Mouse (Mus musculus) neural tube, embryonic 14.5 days (tissue): ENCODE data around the gene Gm5861. TPM values are rescaled to one million over a fixed set of nuclear protein-coding genes. Genes with fewer than 3 reads are reported as not detected.
"Not testable (repeated sequence)": the region's sequence is repeated elsewhere in the genome, so short reads cannot be mapped to it uniquely, and the experiment has no call there.

ENCODE experiments used
- ATAC-seq: fragments of 200-750 bp; cut with Nextera tagmentation; 2 replicates; pipeline ENCODE4 v1.8.0; 2017; ENCODE audit warnings: low read depth, mild to moderate bottlenecking, moderate TSS enrichment, moderate library complexity
- H3K27ac ChIP-seq: fragments of 300-500 bp; sonication (generic); 2 replicates; pipeline ENCODE4 v1.5.1; 2014; ENCODE audit warnings: low read depth, mild to moderate bottlenecking, control low read depth, low read length, moderate library complexity, mixed read lengths
- H3K27me3 ChIP-seq: fragments of 300-500 bp; sonication (generic); 2 replicates; pipeline ENCODE4 v1.6.1; 2014; ENCODE audit warnings: low read length; ENCODE audit not compliant: control insufficient read depth, insufficient read depth
- H3K36me3 ChIP-seq: fragments of 300-500 bp; sonication (generic); 2 replicates; pipeline ENCODE4 v1.6.1; 2014; ENCODE audit warnings: low read length, mixed read lengths; ENCODE audit not compliant: control insufficient read depth, insufficient read depth
- H3K4me1 ChIP-seq: fragments of 300-500 bp; sonication (generic); 2 replicates; pipeline ENCODE4 v1.6.1; 2014; ENCODE audit warnings: low read length; ENCODE audit not compliant: control insufficient read depth, insufficient read depth
- H3K4me2 ChIP-seq: fragments of 300-500 bp; sonication (generic); 2 replicates; pipeline ENCODE4 v1.6.1; 2014; ENCODE audit warnings: mild to moderate bottlenecking, low read depth, low read length, control low read depth
- H3K4me3 ChIP-seq: fragments of 300-500 bp; sonication (generic); 2 replicates; pipeline ENCODE4 v1.5.1; 2014; ENCODE audit warnings: low read depth, low read length, control low read depth, mixed read lengths
- H3K9ac ChIP-seq: fragments of 300-500 bp; sonication (generic); replicated peaks from 2 replicates; pipeline ENCODE4 v1.6.1; 2014; ENCODE audit warnings: low read depth, mild to moderate bottlenecking, control low read depth, low read length, mixed read lengths
- H3K9me3 ChIP-seq: fragments of 300-500 bp; sonication (generic); 2 replicates; pipeline ENCODE4 v1.6.1; 2016; ENCODE audit warnings: low read length; ENCODE audit not compliant: control insufficient read depth
- WGBS: fragments of 180-500 bp; shearing (Covaris S2); extraction: QIAGEN DNeasy Blood & Tissue Kit; methylation state at CpG from one replicate; pipeline ENCODE4 v1.1.7; 2014; 5-methylcytosine and 5-hydroxymethylcytosine counted together
- polyA plus RNA-seq: library from polyadenylated mRNA; unstranded; fragments of >200 nt; fragmentation: Nextera tagmentation; extraction: Ambion mirVana; gene quantifications from 2 replicates; pipeline ENCODE4 v1.2.1, GENCODE M21; 2014

Gm5861 gene
- not detected in 2 replicates for polyA plus RNA-seq

DNA sequence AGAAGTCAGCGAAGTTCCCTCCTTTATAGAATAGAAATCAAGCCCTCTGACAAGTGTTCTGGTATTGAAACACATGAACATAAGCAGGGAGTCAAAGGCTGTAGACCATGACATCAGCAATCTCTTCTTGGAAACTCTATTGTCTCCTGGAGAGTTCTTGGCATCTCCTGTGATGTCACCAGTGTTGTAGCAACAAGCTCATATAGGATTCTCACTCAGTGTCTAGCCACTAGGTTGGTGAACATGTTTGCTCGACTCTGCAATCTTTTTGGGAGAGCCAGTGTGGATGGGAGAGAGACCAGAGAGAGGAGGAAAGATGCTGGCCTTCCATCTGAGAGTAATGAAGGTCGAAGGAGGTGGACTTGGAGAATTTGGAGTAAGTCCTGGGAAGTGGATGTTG, at the start of gene Gm5861:
Gene Gm5861 (plus strand): TSS at position 301 of the 400 bp plus-strand sequence.
- H3K4me3 ChIP-seq, H3K27ac ChIP-seq, ATAC-seq, H3K9ac ChIP-seq, H3K9me3 ChIP-seq, H3K4me1 ChIP-seq, H3K27me3 ChIP-seq, H3K36me3 ChIP-seq, H3K4me2 ChIP-seq: not testable (repeated sequence)
- WGBS = 29% methylated on average over 1 of the region's 3 CpGs

DNA sequence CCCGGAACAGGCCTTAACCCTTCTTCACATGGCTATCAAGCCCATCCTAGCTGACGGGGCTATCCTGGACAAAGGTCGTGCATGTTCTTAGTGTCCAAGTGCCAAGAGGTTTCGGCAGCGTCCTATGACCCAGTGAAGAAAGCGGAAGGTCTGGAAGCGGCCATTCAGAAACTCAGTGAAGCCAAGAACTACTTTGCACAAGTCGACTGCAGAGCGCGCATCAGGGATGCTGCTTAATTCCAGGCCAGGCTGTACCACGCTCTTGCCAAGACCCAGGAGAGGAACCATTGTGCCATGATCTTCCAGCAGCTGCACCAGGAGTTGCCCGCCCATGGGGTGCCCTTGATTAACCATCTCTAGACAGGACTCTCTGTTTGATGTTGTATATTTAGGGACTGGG, 44.8 kb upstream of the Gm5861 start:
- not testable (repeated sequence) for H3K9me3 ChIP-seq, H3K36me3 ChIP-seq, H3K27me3 ChIP-seq, H3K9ac ChIP-seq, H3K4me2 ChIP-seq, ATAC-seq, H3K4me3 ChIP-seq, H3K27ac ChIP-seq, H3K4me1 ChIP-seq
- 94% methylated on average over 12 of the region's 12 CpGs for WGBS

Other genes starting within 250 kb of the Gm5861 start
- gene Gm8871, start 235.3 kb upstream of the Gm5861 start, polyA plus RNA-seq = not detected in 2 replicates
- gene Gm8857, start 235.3 kb upstream of the Gm5861 start, polyA plus RNA-seq = 0.26 TPM in 1 of 2 replicates, not detected in the other
- gene Gm8879, start 55.4 kb upstream of the Gm5861 start, polyA plus RNA-seq = 0.86 TPM in 1 of 2 replicates, not detected in the other
- gene Gm8890, start 73.0 kb downstream of the Gm5861 start, polyA plus RNA-seq = 1.5 TPM in 1 of 2 replicates, not detected in the other
- gene Speer1, start 158.4 kb downstream of the Gm5861 start, polyA plus RNA-seq = not detected in 2 replicates
- gene Gm8897, start 233.3 kb downstream of the Gm5861 start, polyA plus RNA-seq = not detected in 2 replicates